Mouse (Mus musculus) neural tube, embryonic 13.5 days (tissue): ENCODE data around the gene Blnk. TPM values are rescaled to one million over a fixed set of nuclear protein-coding genes. Genes with fewer than 3 reads are reported as not detected.
A peak's percentile ranks its signal among the peaks of the same experiment; 100 is the strongest.

Source experiments
- ATAC-seq: fragments of 200-750 bp; cut with Nextera tagmentation; 2 replicates; pipeline ENCODE4 v1.8.0; 2017; ENCODE audit warnings: low read depth, mild to moderate bottlenecking, moderate TSS enrichment, moderate library complexity
- H3K27ac ChIP-seq: fragments of 300-500 bp; sonication (generic); replicated peaks from 2 replicates; pipeline ENCODE4 v1.5.1; 2015; ENCODE audit warnings: moderate library complexity, mild to moderate bottlenecking, inconsistent platforms
- H3K27me3 ChIP-seq: fragments of 300-500 bp; sonication (generic); 2 replicates; pipeline ENCODE4 v1.6.1; 2015; ENCODE audit warnings: mild to moderate bottlenecking, inconsistent platforms
- H3K36me3 ChIP-seq: fragments of 300-500 bp; sonication (generic); 2 replicates; pipeline ENCODE4 v1.6.1; 2015; ENCODE audit warnings: mild to moderate bottlenecking, inconsistent platforms
- H3K4me1 ChIP-seq: fragments of 300-500 bp; sonication (generic); replicated peaks from 2 replicates; pipeline ENCODE4 v1.6.1; 2015; ENCODE audit warnings: inconsistent platforms
- H3K4me2 ChIP-seq: fragments of 300-500 bp; sonication (generic); 2 replicates; pipeline ENCODE4 v1.6.1; 2015; ENCODE audit warnings: inconsistent platforms, mild to moderate bottlenecking, moderate library complexity
- H3K4me3 ChIP-seq: fragments of 300-500 bp; sonication (generic); 2 replicates; pipeline ENCODE4 v1.5.1; 2015; ENCODE audit warnings: mild to moderate bottlenecking, inconsistent platforms
- H3K9ac ChIP-seq: fragments of 300-500 bp; sonication (generic); 2 replicates; pipeline ENCODE4 v1.6.1; 2015; ENCODE audit warnings: moderate library complexity, mild to moderate bottlenecking, inconsistent platforms
- H3K9me3 ChIP-seq: fragments of 300-500 bp; sonication (generic); 2 replicates; pipeline ENCODE4 v1.6.1; 2016; ENCODE audit warnings: inconsistent platforms
- WGBS: fragments of 180-500 bp; shearing (Covaris S2); methylation state at CpG from one replicate; pipeline ENCODE4 v1.1.7; 2015; 5-methylcytosine and 5-hydroxymethylcytosine counted together
- polyA plus RNA-seq: library from polyadenylated mRNA; unstranded; fragments of >200 nt; fragmentation: Nextera tagmentation; extraction: Ambion mirVana; gene quantifications from 2 replicates; pipeline ENCODE4 v1.2.1, GENCODE M21; 2015

The Blnk gene
- polyA plus RNA-seq, 1 experiment from 2014 or later, result 0.64 TPM

- no peak overlapping the region for H3K27ac ChIP-seq
- H3K4me3 ChIP-seq, result no peak overlapping the region
- H3K4me1 ChIP-seq, result no peaks in the 10 kb centered on the region
- H3K9me3 ChIP-seq, result no peaks in the 10 kb centered on the region
- no peaks in the 10 kb centered on the region for H3K36me3 ChIP-seq
- no peak overlapping the region for H3K9ac ChIP-seq
- no peak overlapping the region for H3K4me2 ChIP-seq
- WGBS, result 88% methylated on average over 4 of the region's 4 CpGs
- ATAC-seq, result no peak
- H3K27me3 ChIP-seq, result no peaks in the 10 kb centered on the region
These were observed 47.3 kb downstream of the Blnk start for GRCm38 (mm10) chr19:40946937-40947577.

GRCm38 (mm10) chr19:40943552-40943951 is 50.8 kb downstream of the Blnk start:
- Histone ChIP-seq H3K9me3 (peaks cover 6% of the 10 kb centered on the region), H3K4me3 (no peak overlapping the region), H3K27me3 (no peaks in the 10 kb centered on the region), H3K27ac (no peak overlapping the region), H3K36me3 (no peaks in the 10 kb centered on the region), H3K9ac (no peak overlapping the region), H3K4me1 (no peaks in the 10 kb centered on the region), H3K4me2 (no peak overlapping the region)
- WGBS, result 93% methylated on average over 7 of the region's 7 CpGs
- ATAC-seq, result no peak

- no peaks in the 10 kb centered on the region for H3K36me3 ChIP-seq
- H3K4me3 ChIP-seq, result no peak overlapping the region
- no peak overlapping the region for H3K4me2 ChIP-seq
- H3K27me3 ChIP-seq, result no peaks in the 10 kb centered on the region
- WGBS, result 40% methylated on average over 5 of the region's 5 CpGs
- no peak overlapping the region for H3K27ac ChIP-seq
- no peak for ATAC-seq
- H3K9me3 ChIP-seq, result peaks cover 6% of the 10 kb centered on the region
- H3K9ac ChIP-seq, result no peak overlapping the region
- H3K4me1 ChIP-seq, result no peaks in the 10 kb centered on the region
These were observed 58.3 kb downstream of the Blnk start for GRCm38 (mm10) chr19:40936038-40936437.

GRCm38 (mm10) chr19:40935376-40935775 is 59.0 kb downstream of the Blnk start:
- no peaks in the 10 kb centered on the region for H3K36me3 ChIP-seq
- WGBS, result 47% methylated on average over 8 of the region's 8 CpGs
- no peaks in the 10 kb centered on the region for H3K27me3 ChIP-seq
- H3K9ac ChIP-seq, result no peak overlapping the region
- no peak for ATAC-seq
- H3K4me2 ChIP-seq, result no peak overlapping the region
- no peaks in the 10 kb centered on the region for H3K4me1 ChIP-seq
- H3K9me3 ChIP-seq, result peaks cover 6% of the 10 kb centered on the region
- no peak overlapping the region for H3K27ac ChIP-seq
- no peak overlapping the region for H3K4me3 ChIP-seq

GRCm38 (mm10) chr19:40931581-40932369 is 62.6 kb downstream of the Blnk start:
- Histone ChIP-seq H3K9me3 (no peaks in the 10 kb centered on the region), H3K27ac (no peak overlapping the region), H3K36me3 (no peaks in the 10 kb centered on the region), H3K4me3 (no peak overlapping the region), H3K9ac (no peak overlapping the region), H3K4me1 (no peaks in the 10 kb centered on the region), H3K4me2 (no peak overlapping the region), H3K27me3 (no peaks in the 10 kb centered on the region)
- WGBS, result 71% methylated on average over 9 of the region's 9 CpGs
- ATAC-seq, result no peak

- Histone ChIP-seq H3K4me3 (peak overlapping the region; percentile 83), H3K9me3 (0 out of 2 replicates have a peak, but pooled peaks cover 6% of the 10 kb centered on the region), H3K36me3 (peaks cover 4% of the 10 kb centered on the region; the same call in 1 of the 2 replicates), H3K27me3 (peaks cover 28% of the 10 kb centered on the region), H3K9ac (peak overlapping the region; percentile 78), H3K4me2 (peak overlapping the region; percentile 66), H3K27ac (peak overlapping the region; percentile 96), H3K4me1 (peaks cover 12% of the 10 kb centered on the region)
- 3% methylated on average over 6 of the region's 6 CpGs for WGBS
- ATAC-seq, result no peak
These were observed 99.0 kb downstream of the Blnk start for GRCm38 (mm10) chr19:40895393-40895703.

- WGBS, result under 1% methylated on average over 89 of the region's 89 CpGs
- Histone ChIP-seq H3K27me3 (peaks cover 32% of the 10 kb centered on the region), H3K9ac (peak within 1 kb of the TSS; percentile 78), H3K4me3 (peak within 1 kb of the TSS; percentile 83), H3K27ac (peak within 1 kb of the TSS; percentile 96), H3K4me2 (peak within 1 kb of the TSS; percentile 66), H3K36me3 (peaks cover 4% of the 10 kb centered on the region; the same call in 1 of the 2 replicates), H3K4me1 (peaks cover 12% of the 10 kb centered on the region), H3K9me3 (0 out of 2 replicates have a peak, but pooled peaks cover 6% of the 10 kb centered on the region)
- peak; percentile 93 for ATAC-seq
These were observed 99.6 kb downstream of the Blnk start, which contains the start of gene Zfp518a for GRCm38 (mm10) chr19:40894519-40895392. Gene Zfp518a, plus strand, starts transcription at chr19:40894705.

GRCm38 (mm10) chr19:40894071-40894506 is 100.2 kb downstream of the Blnk start:
- Histone ChIP-seq H3K27ac (peak overlapping the region; percentile 96), H3K9me3 (0 out of 2 replicates have a peak, but pooled peaks cover 6% of the 10 kb centered on the region), H3K4me1 (peaks cover 12% of the 10 kb centered on the region), H3K9ac (peak overlapping the region; percentile 78), H3K36me3 (peaks cover 4% of the 10 kb centered on the region; the same call in 1 of the 2 replicates), H3K4me2 (peak overlapping the region; percentile 66), H3K4me3 (peak overlapping the region; percentile 83), H3K27me3 (peaks cover 37% of the 10 kb centered on the region)
- WGBS, result 49% methylated on average over 21 of the region's 21 CpGs
- peak; percentile 66 for ATAC-seq

- H3K4me3 ChIP-seq, result no peak overlapping the region
- peaks cover 81% of the 10 kb centered on the region for H3K27me3 ChIP-seq
- H3K4me1 ChIP-seq, result peaks cover 1% of the 10 kb centered on the region; the same call in 1 of the 2 replicates
- H3K4me2 ChIP-seq, result no peak overlapping the region
- H3K27ac ChIP-seq, result no peak overlapping the region
- 0 out of 2 replicates have a peak, but pooled peaks cover 4% of the 10 kb centered on the region for H3K9me3 ChIP-seq
- H3K36me3 ChIP-seq, result no peaks in the 10 kb centered on the region
- 96% methylated on average over 1 of the region's 1 CpGs for WGBS
- H3K9ac ChIP-seq, result no peak overlapping the region
- no peak for ATAC-seq
These were observed 105.4 kb downstream of the Blnk start for GRCm38 (mm10) chr19:40888887-40889286.

GRCm38 (mm10) chr19:40881700-40882099 is 112.6 kb downstream of the Blnk start:
- Histone ChIP-seq H3K27ac (no peak overlapping the region), H3K9ac (no peak overlapping the region), H3K4me1 (no peaks in the 10 kb centered on the region), H3K4me2 (no peak overlapping the region), H3K36me3 (no peaks in the 10 kb centered on the region), H3K4me3 (no peak overlapping the region), H3K9me3 (no peaks in the 10 kb centered on the region), H3K27me3 (peaks cover 91% of the 10 kb centered on the region)
- no peak for ATAC-seq
- 88% methylated on average over 4 of the region's 4 CpGs for WGBS
